Mouse (Mus musculus): ENCODE results near the gene Olfr1392.
"Not testable (repeated sequence)": the region's sequence is repeated elsewhere in the genome, so short reads cannot be mapped to it uniquely, and the experiment has no call there.

Gene Olfr1392

DNA sequence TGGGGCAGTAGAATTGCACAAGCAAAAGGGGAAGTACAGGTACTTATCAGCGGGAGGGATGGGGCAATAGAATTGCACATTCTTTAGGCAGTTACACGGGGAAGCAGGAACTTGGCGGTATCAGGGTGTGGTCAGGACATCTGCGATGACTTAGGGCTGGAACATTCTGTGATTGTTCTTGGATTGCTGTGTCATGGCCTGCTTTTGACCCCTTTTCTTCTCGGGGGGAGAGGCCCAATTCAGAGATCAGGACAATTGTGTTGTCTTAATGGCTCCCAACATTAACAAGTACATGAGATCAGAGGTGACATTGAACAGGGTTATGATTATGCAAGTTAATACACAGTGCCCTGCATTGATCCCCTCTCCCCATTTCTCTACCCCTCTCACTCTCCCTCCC, 23.5 kb downstream of the Olfr1392 start:
- DNase-seq (ENCODE audit: low read depth, low spot score), result not testable (repeated sequence)

DNA sequence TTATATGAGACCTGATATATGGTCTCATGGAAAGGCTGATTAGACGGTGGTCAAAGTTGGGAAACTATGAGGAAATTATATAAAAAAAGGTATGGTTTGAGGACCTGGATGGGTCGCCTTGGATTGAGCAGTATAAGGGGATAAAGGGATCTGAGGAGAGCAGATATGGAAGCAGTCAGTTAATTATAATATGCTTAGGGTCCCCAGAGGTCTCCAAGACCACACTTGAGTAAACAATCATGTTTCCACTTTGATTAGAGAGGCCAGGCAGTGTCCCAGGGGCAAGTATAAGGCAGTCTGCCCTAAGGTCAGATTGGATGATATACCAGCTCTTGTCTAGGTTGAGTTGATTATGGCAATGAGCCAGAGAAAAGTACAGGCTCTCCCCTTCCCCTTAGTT, 37.4 kb downstream of the Olfr1392 start, which contains the start of gene Olfr1391:
Gene Olfr1391 (plus strand): TSS at position 301 of the 400 bp plus-strand sequence.
- no peak for DNase-seq (ENCODE audit: low read depth, low spot score)

DNA sequence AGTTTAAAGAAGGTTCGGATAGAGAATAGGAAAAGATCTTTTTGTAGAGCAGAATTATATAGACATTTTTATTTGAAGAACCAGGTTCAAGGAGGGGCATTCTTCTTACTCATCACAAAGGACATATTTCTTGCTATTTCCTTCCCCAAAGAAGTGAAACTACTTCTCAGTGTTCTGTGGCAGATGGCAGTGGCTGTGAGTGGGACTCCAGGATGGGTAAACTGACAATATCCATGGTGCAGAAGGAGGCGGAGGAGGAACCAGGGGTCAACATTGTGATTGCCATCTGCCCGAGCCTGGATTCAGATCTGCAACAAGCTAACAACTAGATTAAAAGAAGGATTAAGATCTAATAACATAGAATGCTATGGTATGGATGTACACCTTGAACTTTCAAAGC, 41.6 kb downstream of the Olfr1392 start:
- DNase-seq (ENCODE audit: low read depth, low spot score), result no peak

DNA sequence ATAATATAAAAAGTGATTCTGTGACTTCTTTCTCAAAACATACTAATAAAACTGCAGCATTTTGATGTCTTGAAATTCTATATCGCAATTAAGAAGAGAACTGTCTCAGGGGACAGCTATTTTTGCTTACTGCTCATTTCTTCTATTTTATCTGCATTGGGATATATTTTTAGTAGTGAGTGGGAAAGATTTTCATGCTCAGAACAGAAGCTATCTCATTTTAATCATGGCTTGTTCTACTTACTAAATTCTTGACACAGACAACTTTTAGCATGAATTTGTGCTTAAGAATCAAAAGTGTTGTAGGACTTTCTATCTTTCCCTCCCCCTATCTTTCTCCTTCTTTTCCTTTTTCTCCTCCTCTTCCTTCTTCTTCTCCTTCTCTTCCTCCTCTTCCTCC, 44.6 kb downstream of the Olfr1392 start:
- DNase-seq (ENCODE audit: low read depth, low spot score), result no peak

DNA sequence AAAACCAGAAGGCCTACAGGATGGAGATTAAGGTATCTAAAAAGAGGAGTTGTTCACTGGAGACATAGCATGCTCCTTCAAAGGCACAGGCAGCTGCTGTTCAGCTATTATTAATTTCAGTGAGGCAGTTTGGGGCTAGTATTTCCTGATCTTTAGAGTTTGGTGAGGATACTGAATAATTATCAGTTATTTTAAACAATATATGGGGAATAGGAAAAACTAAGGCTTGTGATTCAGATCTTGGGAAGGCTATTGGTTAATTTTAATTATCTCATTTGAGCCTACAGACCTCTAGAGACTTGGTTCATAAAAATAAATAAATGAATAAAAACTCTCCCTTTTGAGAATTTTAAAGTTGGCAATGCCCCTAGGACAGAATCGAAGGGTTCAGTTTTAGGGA, 49.8 kb downstream of the Olfr1392 start, which contains the start of gene Olfr1390:
Gene Olfr1390 (plus strand): TSS at position 301 of the 400 bp plus-strand sequence.
- no peak for DNase-seq (ENCODE audit: low read depth, low spot score)

DNA sequence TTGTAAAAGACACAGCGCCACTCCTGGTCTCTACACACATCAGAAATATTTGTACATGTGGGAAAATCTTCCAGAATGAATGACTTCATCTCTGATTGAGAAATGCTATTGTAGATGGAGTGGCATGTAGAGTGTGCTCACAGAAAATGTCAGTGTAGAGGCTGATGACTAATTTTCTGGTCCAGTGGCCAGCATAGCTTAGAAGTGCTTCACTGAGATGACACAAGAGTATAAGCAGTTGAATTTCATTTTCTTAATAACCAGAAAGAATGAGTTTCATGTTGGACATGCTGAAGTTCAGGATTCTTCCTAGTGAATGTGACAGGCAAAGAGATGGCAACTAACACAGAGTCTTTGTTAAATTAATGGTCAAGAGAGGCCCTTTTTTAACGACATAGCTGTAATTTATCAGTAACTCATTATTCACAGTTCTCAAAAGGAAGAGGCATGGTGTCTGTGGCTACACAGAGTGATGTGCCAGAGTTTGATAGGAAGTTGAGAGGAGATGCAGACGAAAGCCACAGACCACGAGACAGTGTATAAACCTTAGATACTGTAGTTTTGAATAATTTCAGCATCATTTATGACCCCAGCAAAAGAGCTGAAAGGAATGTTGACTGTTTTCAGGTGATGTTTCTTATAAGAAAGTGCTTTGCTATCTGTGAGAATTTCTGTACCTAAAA, 52.2 kb downstream of the Olfr1392 start:
- no peak for DNase-seq (ENCODE audit: low read depth, low spot score)

Data from skeletal muscle tissue, adult 2 months (tissue).